Mouse (Mus musculus): ENCODE data around the gene Cyb561a3. TPM values are rescaled to one million over a fixed set of nuclear protein-coding genes. Genes with fewer than 3 reads are reported as not detected.

The Cyb561a3 gene
- polyA plus RNA-seq (2014; fragmentation: Illumina TruSeq; extraction: RNeasy Lipid Tissue Mini Kit (QIAGEN cat#74804); ENCODE audit: low read depth, low replicate concordance) = 3.1 TPM

DNA sequence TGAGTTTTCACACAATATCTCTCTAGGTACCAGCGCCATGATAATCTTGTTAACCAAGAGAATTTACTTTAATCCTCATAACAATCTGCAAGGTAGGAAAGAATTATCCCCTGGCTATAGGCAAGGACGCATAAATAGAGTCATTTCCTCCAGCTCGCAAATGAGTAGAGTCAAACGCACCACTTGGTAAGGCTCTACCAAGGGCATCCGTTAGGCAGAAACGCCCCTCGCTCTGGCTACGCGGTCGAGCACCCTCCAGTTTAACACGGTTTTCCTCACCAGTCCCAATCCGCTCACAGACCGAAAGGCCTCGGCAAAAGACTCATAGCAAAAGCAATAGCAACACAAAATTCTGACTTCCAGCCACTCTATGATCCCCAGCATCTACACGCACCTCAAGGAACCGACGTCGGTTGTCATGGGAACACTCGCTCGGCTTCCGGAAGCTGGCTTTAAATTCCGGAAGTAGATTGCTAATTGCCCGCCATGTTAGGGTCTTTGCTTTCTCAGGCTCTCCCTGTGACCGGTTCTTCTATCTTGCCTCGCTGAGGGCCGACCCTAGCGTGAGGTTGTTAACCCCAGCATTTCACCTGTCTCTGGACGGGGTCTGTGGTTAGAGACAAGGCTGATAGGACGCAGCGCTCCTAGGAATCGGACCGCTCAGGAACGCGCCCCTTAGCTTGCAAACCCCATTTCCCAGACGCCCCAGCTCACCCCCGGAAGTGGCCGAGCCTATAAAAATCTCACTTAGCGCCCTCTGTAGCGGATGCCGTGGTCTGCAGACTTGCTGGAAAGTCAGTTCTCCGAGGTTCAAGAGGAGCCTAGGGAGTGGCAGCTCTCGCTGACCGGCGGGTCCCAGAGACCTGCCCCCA is at the start of gene Cyb561a3, which contains the start of gene Tmem138:
Gene Cyb561a3 (plus strand): TSS at position 483 of the 872 bp plus-strand sequence.
Gene Tmem138 (minus strand): TSS at position 673 of the 872 bp plus-strand sequence.

GRCm38 (mm10) chr19:10555624-10556510 is 21.1 kb upstream of the Cyb561a3 start, which contains the start of gene Tmem216:
TSS of gene Tmem216 (minus strand) at chr19:10556238.

GRCm38 (mm10) chr19:10605293-10605900 is 28.4 kb downstream of the Cyb561a3 start, which contains the start of the genes Ddb1 and Tkfc:
TSS of gene Ddb1 (plus strand) at chr19:10605327.
TSS of gene Tkfc (minus strand) at chr19:10605654.

DNA sequence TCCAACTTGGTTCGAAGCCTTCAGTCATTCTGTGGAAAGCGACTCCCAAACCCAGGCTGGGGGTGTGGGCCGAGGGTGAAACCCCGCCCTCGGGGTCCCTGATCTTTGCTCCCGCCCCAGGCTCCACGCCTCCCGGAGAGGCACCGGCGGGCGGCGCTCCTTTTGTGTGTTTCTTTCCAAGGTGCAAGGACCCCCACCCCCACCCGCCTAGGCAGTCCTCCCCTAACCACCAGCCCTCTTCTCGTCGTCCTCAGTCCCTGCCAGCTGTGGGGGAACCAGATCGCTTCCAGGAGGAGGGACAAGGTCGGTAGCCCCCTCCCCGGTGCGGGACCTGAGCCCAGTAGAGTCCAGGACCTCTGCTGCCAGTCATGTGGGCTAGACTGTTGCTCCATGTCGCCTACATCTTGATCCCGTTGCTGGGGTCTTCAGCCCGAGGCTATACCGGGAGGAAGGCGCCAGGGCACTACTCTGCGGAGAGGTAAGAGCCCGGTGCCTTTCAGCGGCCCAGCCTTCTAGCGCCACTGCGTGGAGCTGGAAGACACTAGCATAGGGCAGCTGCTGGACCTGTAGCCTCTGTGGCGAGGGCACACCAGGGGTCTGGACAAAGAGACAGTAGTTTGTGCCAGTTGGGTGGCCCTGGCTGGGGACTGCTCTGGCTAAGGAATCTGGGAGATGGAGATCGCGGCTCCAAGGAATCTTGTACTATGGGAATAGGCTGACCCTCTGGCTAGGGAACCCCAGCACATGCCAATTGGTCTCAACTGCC is 57.3 kb downstream of the Cyb561a3 start, which contains the start of gene Vwce:
Gene Vwce (plus strand): TSS at position 108 of the 766 bp plus-strand sequence.

Other genes with a start within 250 kb of the Cyb561a3 start
- 7.2 TPM for gene Syt7, start 188.1 kb upstream of the Cyb561a3 start, polyA plus RNA-seq (2014; fragmentation: Illumina TruSeq; extraction: RNeasy Lipid Tissue Mini Kit (QIAGEN cat#74804); ENCODE audit: low read depth, low replicate concordance)
- gene Lrrc10b, start 119.7 kb upstream of the Cyb561a3 start, polyA plus RNA-seq (2014; fragmentation: Illumina TruSeq; extraction: RNeasy Lipid Tissue Mini Kit (QIAGEN cat#74804); ENCODE audit: low read depth, low replicate concordance) = 0.35 TPM
- gene Ppp1r32, start 94.2 kb upstream of the Cyb561a3 start, polyA plus RNA-seq (2014; fragmentation: Illumina TruSeq; extraction: RNeasy Lipid Tissue Mini Kit (QIAGEN cat#74804); ENCODE audit: low read depth, low replicate concordance) = not detected
- 61.8 TPM for gene Cpsf7, start 51.9 kb upstream of the Cyb561a3 start, polyA plus RNA-seq (2014; fragmentation: Illumina TruSeq; extraction: RNeasy Lipid Tissue Mini Kit (QIAGEN cat#74804); ENCODE audit: low read depth, low replicate concordance)
- gene Sdhaf2, start 51.0 kb upstream of the Cyb561a3 start, polyA plus RNA-seq (2014; fragmentation: Illumina TruSeq; extraction: RNeasy Lipid Tissue Mini Kit (QIAGEN cat#74804); ENCODE audit: low read depth, low replicate concordance) = 105 TPM
- gene Tmem216, start 20.9 kb upstream of the Cyb561a3 start, polyA plus RNA-seq (2014; fragmentation: Illumina TruSeq; extraction: RNeasy Lipid Tissue Mini Kit (QIAGEN cat#74804); ENCODE audit: low read depth, low replicate concordance) = 6.6 TPM
- 5.6 TPM for gene Tmem138, start 190 bp downstream of the Cyb561a3 start, polyA plus RNA-seq (2014; fragmentation: Illumina TruSeq; extraction: RNeasy Lipid Tissue Mini Kit (QIAGEN cat#74804); ENCODE audit: low read depth, low replicate concordance)
- gene Ddb1, start 28.2 kb downstream of the Cyb561a3 start, polyA plus RNA-seq (2014; fragmentation: Illumina TruSeq; extraction: RNeasy Lipid Tissue Mini Kit (QIAGEN cat#74804); ENCODE audit: low read depth, low replicate concordance) = 103 TPM
- 3.4 TPM for gene Tkfc, start 28.5 kb downstream of the Cyb561a3 start, polyA plus RNA-seq (2014; fragmentation: Illumina TruSeq; extraction: RNeasy Lipid Tissue Mini Kit (QIAGEN cat#74804); ENCODE audit: low read depth, low replicate concordance)
- not detected for gene Vwce, start 57.0 kb downstream of the Cyb561a3 start, polyA plus RNA-seq (2014; fragmentation: Illumina TruSeq; extraction: RNeasy Lipid Tissue Mini Kit (QIAGEN cat#74804); ENCODE audit: low read depth, low replicate concordance)
- not detected for gene Pga5, start 100.9 kb downstream of the Cyb561a3 start, polyA plus RNA-seq (2014; fragmentation: Illumina TruSeq; extraction: RNeasy Lipid Tissue Mini Kit (QIAGEN cat#74804); ENCODE audit: low read depth, low replicate concordance)
- 3.1 TPM for gene Vps37c, start 111.6 kb downstream of the Cyb561a3 start, polyA plus RNA-seq (2014; fragmentation: Illumina TruSeq; extraction: RNeasy Lipid Tissue Mini Kit (QIAGEN cat#74804); ENCODE audit: low read depth, low replicate concordance)
- not detected for gene Cd5, start 161.8 kb downstream of the Cyb561a3 start, polyA plus RNA-seq (2014; fragmentation: Illumina TruSeq; extraction: RNeasy Lipid Tissue Mini Kit (QIAGEN cat#74804); ENCODE audit: low read depth, low replicate concordance)

Data from adrenal gland, adult 10 weeks (tissue).